Mouse (Mus musculus) olfactory bulb, adult 2 months (tissue): ENCODE results near the gene Ralgapa2. TPM values are rescaled to one million over a fixed set of nuclear protein-coding genes. Genes with fewer than 3 reads are reported as not detected.

ENCODE experiments used
- H3K27ac ChIP-seq: fragments of 200-500 bp; 2 replicates; pipeline ENCODE4 v1.5.1; 2012; ENCODE audit warnings: low read depth, low read length; ENCODE audit not compliant: insufficient read depth
- H3K4me1 ChIP-seq: fragments of 200-500 bp; 2 replicates; pipeline ENCODE4 v1.6.1; 2012; ENCODE audit warnings: low read length; ENCODE audit not compliant: control insufficient read depth, insufficient read depth
- H3K4me3 ChIP-seq: fragments of 200-500 bp; 2 replicates; pipeline ENCODE4 v1.5.1; 2012; ENCODE audit warnings: mild to moderate bottlenecking, low read depth, low read length, moderate library complexity; ENCODE audit not compliant: insufficient read depth
- CTCF ChIP-seq: fragments of 200-500 bp; IDR thresholded peaks from 2 replicates; pipeline ENCODE4 v1.5.1; 2012; ENCODE audit warnings: low read depth, mild to moderate bottlenecking, low read length, moderate library complexity; ENCODE audit not compliant: insufficient read depth
- POLR2A ChIP-seq: fragments of 200-500 bp; IDR thresholded peaks from 2 replicates; pipeline ENCODE4 v1.6.1; 2012; ENCODE audit warnings: mild to moderate bottlenecking, low read depth, low read length, moderate library complexity; ENCODE audit not compliant: insufficient read depth
- WGBS: fragments of 180-500 bp; shearing (Covaris S2); methylation state at CpG from one replicate; pipeline ENCODE4 v1.1.7; 2018; 5-methylcytosine and 5-hydroxymethylcytosine counted together
- polyA plus RNA-seq: library from polyadenylated mRNA; stranded (reverse); fragments of >200 nt; gene quantifications from 2 replicates; pipeline ENCODE4 v1.2.4, GENCODE M21; 2012; ENCODE audit warnings: low replicate concordance; ENCODE audit not compliant: missing spikeins, insufficient read depth, insufficient read length

The Ralgapa2 gene
- polyA plus RNA-seq, 1 experiment, result not detected

GRCm38 (mm10) chr2:146398211-146398865 lies 113.8 kb downstream of the Ralgapa2 start:
- 93% methylated on average over 6 of the region's 6 CpGs for WGBS
- H3K27ac ChIP-seq, result no peak overlapping the region
- H3K4me1 ChIP-seq, result no peaks in the 10 kb centered on the region
- H3K4me3 ChIP-seq, result no peak overlapping the region
- no peak for TF ChIP-seq CTCF
- TF ChIP-seq POLR2A, result no peak

GRCm38 (mm10) chr2:146387211-146387610 lies 124.9 kb downstream of the Ralgapa2 start:
- H3K27ac ChIP-seq, result no peak overlapping the region
- whole genome bisulfite sequencing, result 96% methylated on average over 2 of the region's 2 CpGs
- H3K4me1 ChIP-seq, result no peaks in the 10 kb centered on the region
- TF ChIP-seq POLR2A, result no peak
- TF ChIP-seq CTCF, result no peak
- H3K4me3 ChIP-seq, result no peak overlapping the region

GRCm38 (mm10) chr2:146384582-146384981 lies 127.6 kb downstream of the Ralgapa2 start:
- H3K27ac ChIP-seq, result no peak overlapping the region
- 60% methylated on average over 1 of the region's 1 CpGs for WGBS
- H3K4me3 ChIP-seq, result no peak overlapping the region
- H3K4me1 ChIP-seq, result no peaks in the 10 kb centered on the region
- TF ChIP-seq CTCF, result no peak
- TF ChIP-seq POLR2A, result no peak

DNA sequence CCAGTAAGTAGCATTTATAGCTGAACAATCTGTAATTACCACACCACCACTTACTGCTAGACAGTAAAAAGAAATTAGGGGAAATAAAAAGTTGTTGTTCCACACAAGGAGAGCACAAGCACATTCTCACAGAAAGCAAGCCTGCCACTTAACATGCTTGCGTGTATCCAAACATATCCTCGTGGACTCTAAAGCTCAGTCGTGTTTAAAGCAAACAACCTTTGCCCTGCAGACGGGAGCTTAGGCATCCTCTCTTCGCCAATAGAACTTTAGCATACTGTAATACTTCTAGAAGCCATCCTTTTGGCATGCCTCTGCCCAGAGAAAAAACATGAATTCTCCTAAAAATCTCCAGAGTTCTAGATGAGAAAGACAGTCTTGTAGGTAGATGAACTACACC lies 135.9 kb downstream of the Ralgapa2 start:
- WGBS, result 35% methylated on average over 5 of the region's 5 CpGs
- Histone ChIP-seq H3K4me3 (no peak overlapping the region), H3K27ac (peak overlapping the region; percentile 33; the same call in 1 of the 2 replicates), H3K4me1 (peaks cover 8% of the 10 kb centered on the region; the same call in 1 of the 2 replicates)
- TF ChIP-seq POLR2A (no peak), CTCF (no peak)

DNA sequence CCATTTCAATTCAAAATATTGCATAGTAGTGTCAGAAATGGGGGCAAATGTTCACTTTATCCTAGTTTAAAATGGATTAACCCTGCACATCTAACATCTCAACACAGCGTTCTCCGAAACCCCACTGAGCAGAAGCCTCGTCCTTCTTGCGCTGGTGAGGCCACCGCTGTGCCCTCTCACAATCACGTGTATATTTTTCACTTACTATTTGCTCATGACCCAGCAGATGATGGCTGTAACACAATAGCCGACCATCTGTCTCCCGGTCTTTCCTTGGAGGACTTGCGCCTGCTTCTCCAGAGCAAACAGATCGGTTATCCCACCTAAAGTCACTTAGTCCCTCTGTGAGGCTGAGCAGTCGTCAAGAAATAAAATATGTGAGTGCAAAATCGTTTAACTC lies 146.0 kb downstream of the Ralgapa2 start:
- no peak for TF ChIP-seq POLR2A
- TF ChIP-seq CTCF, result no peak
- H3K4me3 ChIP-seq, result no peak overlapping the region
- H3K4me1 ChIP-seq, result peaks cover 5% of the 10 kb centered on the region
- WGBS, result 79% methylated on average over 12 of the region's 12 CpGs
- no peak overlapping the region for H3K27ac ChIP-seq

GRCm38 (mm10) chr2:146365368-146365983 lies 146.7 kb downstream of the Ralgapa2 start:
- peaks cover 5% of the 10 kb centered on the region for H3K4me1 ChIP-seq
- no peak overlapping the region for H3K4me3 ChIP-seq
- TF ChIP-seq CTCF (no peak), POLR2A (no peak)
- 64% methylated on average over 11 of the region's 11 CpGs for WGBS
- no peak overlapping the region for H3K27ac ChIP-seq

- WGBS, result 89% methylated on average over 2 of the region's 2 CpGs
- Histone ChIP-seq H3K4me1 (peaks cover 5% of the 10 kb centered on the region), H3K4me3 (no peak overlapping the region)
These were observed 148.7 kb downstream of the Ralgapa2 start for GRCm38 (mm10) chr2:146363483-146363882.

GRCm38 (mm10) chr2:146362932-146363331 lies 149.2 kb downstream of the Ralgapa2 start:
- WGBS, result 92% methylated on average over 1 of the region's 1 CpGs
- H3K4me1 ChIP-seq, result peaks cover 5% of the 10 kb centered on the region
- H3K27ac ChIP-seq, result no peak overlapping the region
- TF ChIP-seq POLR2A, result no peak
- H3K4me3 ChIP-seq, result no peak overlapping the region

More at GRCm38 (mm10) chr2:146363483-146363882, 148.7 kb downstream of the Ralgapa2 start:
- TF ChIP-seq POLR2A, result no peak
- no peak for TF ChIP-seq CTCF
- no peak overlapping the region for H3K27ac ChIP-seq

DNA sequence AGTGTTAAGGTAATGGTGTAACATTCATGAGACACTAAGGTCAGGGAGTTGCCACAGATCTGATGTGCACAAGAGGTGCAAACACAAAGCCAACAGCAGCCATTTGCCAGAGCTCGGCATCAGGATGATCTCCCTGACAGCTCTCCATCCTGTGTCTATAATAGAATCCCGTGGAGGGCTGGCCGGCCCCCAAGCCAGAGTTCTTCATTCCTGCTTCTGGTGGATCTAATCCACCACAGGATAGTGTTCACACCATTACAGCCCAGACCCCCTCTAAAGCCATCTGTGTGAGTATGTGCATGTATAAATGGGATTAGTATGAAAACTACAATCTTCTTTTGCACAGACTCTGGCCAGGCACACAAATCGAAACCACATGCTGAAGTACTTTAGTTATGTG lies 150.2 kb downstream of the Ralgapa2 start:
- peaks cover 5% of the 10 kb centered on the region for H3K4me1 ChIP-seq
- WGBS, result 91% methylated on average over 4 of the region's 4 CpGs
- H3K4me3 ChIP-seq, result no peak overlapping the region
- TF ChIP-seq CTCF, result no peak
- TF ChIP-seq POLR2A, result no peak
- no peak overlapping the region for H3K27ac ChIP-seq

DNA sequence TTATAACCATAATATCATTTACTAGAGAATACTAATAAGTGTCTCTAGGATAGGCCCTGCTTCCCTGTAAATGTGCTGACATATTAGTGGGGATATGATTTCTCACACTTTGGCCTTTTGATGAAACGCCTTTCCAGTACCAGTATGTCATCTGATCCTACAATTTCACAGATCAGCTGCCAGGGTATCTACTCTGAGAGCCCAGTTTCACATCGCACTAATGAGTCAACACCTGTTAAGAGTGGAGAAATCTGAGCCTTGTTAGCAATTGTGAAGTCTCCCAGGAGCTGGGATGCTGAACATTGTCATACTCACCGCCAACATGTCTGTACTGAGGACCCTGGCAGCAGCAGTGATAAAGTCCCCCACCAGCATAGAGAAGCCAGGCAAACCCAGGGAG lies 151.1 kb downstream of the Ralgapa2 start:
- no peak for TF ChIP-seq CTCF
- no peak for TF ChIP-seq POLR2A
- no peak overlapping the region for H3K27ac ChIP-seq
- 91% methylated on average over 3 of the region's 3 CpGs for WGBS
- peaks cover 3% of the 10 kb centered on the region for H3K4me1 ChIP-seq
- H3K4me3 ChIP-seq, result no peak overlapping the region
